Mouse (Mus musculus) bone marrow, adult 2 months (tissue): Measurements from ENCODE around the gene Rps8. TPM values are rescaled to one million over a fixed set of nuclear protein-coding genes. Genes with fewer than 3 reads are reported as not detected.

Experiments used
- H3K27ac ChIP-seq: fragments of 200-500 bp; 2 replicates; pipeline ENCODE4 v1.5.1; 2012; ENCODE audit warnings: low read depth, mild to moderate bottlenecking, control low read depth, inconsistent platforms, low read length; ENCODE audit not compliant: control insufficient read depth, poor library complexity, insufficient read depth
- H3K4me1 ChIP-seq: fragments of 200-500 bp; 2 replicates; pipeline ENCODE4 v1.6.1; 2011; ENCODE audit warnings: low read length; ENCODE audit not compliant: control insufficient read depth, insufficient read depth
- H3K4me3 ChIP-seq: fragments of 200-500 bp; replicated peaks from 2 replicates; pipeline ENCODE3; 2011; ENCODE audit warnings: mild to moderate bottlenecking, low read depth, low read length, control low read depth; ENCODE audit not compliant: control insufficient read depth
- CTCF ChIP-seq: fragments of 200-500 bp; IDR thresholded peaks from 2 replicates; pipeline ENCODE4 v1.5.1; 2011; ENCODE audit warnings: low read length, control low read depth; ENCODE audit not compliant: control insufficient read depth, insufficient read depth
- POLR2A ChIP-seq: fragments of 200-500 bp; IDR thresholded peaks from 2 replicates; pipeline ENCODE4 v1.6.1; 2011; ENCODE audit warnings: low read depth, mild to moderate bottlenecking, control low read depth, low read length, borderline replicate concordance; ENCODE audit not compliant: control insufficient read depth
- WGBS: fragments of 180-500 bp; shearing (Covaris S2); methylation state at CpG from one replicate; pipeline ENCODE4 v1.1.7; 2018; 5-methylcytosine and 5-hydroxymethylcytosine counted together
- polyA plus RNA-seq: library from polyadenylated mRNA; stranded (reverse); fragments of >200 nt; gene quantifications from 2 replicates; pipeline ENCODE4 v1.2.4, GENCODE M21; 2011; ENCODE audit warnings: low replicate concordance; ENCODE audit not compliant: missing spikeins, insufficient read depth, insufficient read length

Rps8 gene
- polyA plus RNA-seq, 1 experiment = 3,425 TPM

- Histone ChIP-seq H3K4me3 (no peak overlapping the region), H3K27ac (peak overlapping the region; percentile 91), H3K4me1 (peaks cover 16% of the 10 kb centered on the region)
- 2% methylated on average over 14 of the region's 14 CpGs for WGBS
- TF ChIP-seq POLR2A = 0 out of 2 replicates have a peak, but pooled peaks have one; percentile 13
- no peak for TF ChIP-seq CTCF
Observed at GRCm38 (mm10) chr4:117124518-117125347, 31.3 kb downstream of the Rps8 start.

- Histone ChIP-seq H3K4me1 (peaks cover 16% of the 10 kb centered on the region), H3K4me3 (no peak overlapping the region), H3K27ac (peak overlapping the region; percentile 91)
- WGBS = 32% methylated on average over 3 of the region's 3 CpGs
- TF ChIP-seq POLR2A (no peak), CTCF (no peak)
Observed at GRCm38 (mm10) chr4:117124218-117124517, 31.9 kb downstream of the Rps8 start.

- TF ChIP-seq CTCF (no peak), POLR2A (no peak)
- Histone ChIP-seq H3K4me3 (no peak overlapping the region), H3K27ac (peak overlapping the region; percentile 59), H3K4me1 (peaks cover 16% of the 10 kb centered on the region)
- WGBS = 47% methylated on average over 9 of the region's 9 CpGs
Observed at GRCm38 (mm10) chr4:117123546-117124217, 32.4 kb downstream of the Rps8 start.

GRCm38 (mm10) chr4:117122209-117122608 lies 33.8 kb downstream of the Rps8 start:
- H3K4me1 ChIP-seq = peaks cover 16% of the 10 kb centered on the region
- 80% methylated on average over 4 of the region's 4 CpGs for WGBS

GRCm38 (mm10) chr4:117120445-117121414 lies 35.3 kb downstream of the Rps8 start:
- peak overlapping the region; percentile 83 for H3K4me3 ChIP-seq
- TF ChIP-seq CTCF (peak; percentile 91), POLR2A (peak; percentile 55; the same call in 1 of the 2 replicates)
- H3K4me1 ChIP-seq = peaks cover 10% of the 10 kb centered on the region
- under 1% methylated on average over 69 of the region's 69 CpGs for WGBS
- H3K27ac ChIP-seq = peak overlapping the region; percentile 81

More at GRCm38 (mm10) chr4:117122209-117122608, 33.8 kb downstream of the Rps8 start:
- Histone ChIP-seq H3K27ac (no peak overlapping the region), H3K4me3 (no peak overlapping the region)
- no peak for TF ChIP-seq POLR2A
- TF ChIP-seq CTCF = no peak

- H3K27ac ChIP-seq = peak overlapping the region; percentile 81
- 6% methylated on average over 10 of the region's 10 CpGs for WGBS
- TF ChIP-seq CTCF (no peak), POLR2A (no peak)
- peak overlapping the region; percentile 83 for H3K4me3 ChIP-seq
- H3K4me1 ChIP-seq = peaks cover 9% of the 10 kb centered on the region
Observed at GRCm38 (mm10) chr4:117120052-117120444, 36.0 kb downstream of the Rps8 start.

GRCm38 (mm10) chr4:117119636-117120035 lies 36.4 kb downstream of the Rps8 start:
- Histone ChIP-seq H3K4me1 (peaks cover 9% of the 10 kb centered on the region), H3K4me3 (no peak overlapping the region), H3K27ac (peak overlapping the region; percentile 81; the same call in 1 of the 2 replicates)
- WGBS = 88% methylated on average over 5 of the region's 5 CpGs
- TF ChIP-seq POLR2A (no peak), CTCF (no peak)
